Mouse (Mus musculus) kidney, embryonic 14.5 days (tissue): ENCODE measurements around the gene Serpina3a. TPM values are rescaled to one million over a fixed set of nuclear protein-coding genes. Genes with fewer than 3 reads are reported as not detected.

Source experiments
- ATAC-seq: fragments of 200-750 bp; cut with Nextera tagmentation; 2 replicates; pipeline ENCODE4 v1.8.0; 2017; ENCODE audit warnings: moderate number of reproducible peaks, mild to moderate bottlenecking, moderate TSS enrichment, moderate library complexity; ENCODE audit not compliant: low FRiP score, low TSS enrichment
- H3K27ac ChIP-seq: fragments of 300-500 bp; sonication (generic); 2 replicates; pipeline ENCODE4 v1.5.1; 2014; ENCODE audit warnings: low read depth, mild to moderate bottlenecking, low read length, moderate library complexity, mixed read lengths
- H3K27me3 ChIP-seq: fragments of 300-500 bp; sonication (generic); 2 replicates; pipeline ENCODE4 v1.6.1; 2014; ENCODE audit warnings: mild to moderate bottlenecking, low read length; ENCODE audit not compliant: control insufficient read depth, insufficient read depth
- H3K36me3 ChIP-seq: fragments of 300-500 bp; sonication (generic); 2 replicates; pipeline ENCODE4 v1.6.1; 2014; ENCODE audit warnings: low read length, mixed read lengths; ENCODE audit not compliant: control insufficient read depth, insufficient read depth
- H3K4me1 ChIP-seq: fragments of 300-500 bp; sonication (generic); 2 replicates; pipeline ENCODE4 v1.6.1; 2014; ENCODE audit warnings: low read length, mixed read lengths; ENCODE audit not compliant: control insufficient read depth, insufficient read depth
- H3K4me2 ChIP-seq: fragments of 300-500 bp; sonication (generic); replicated peaks from 2 replicates; pipeline ENCODE4 v1.6.1; 2014; ENCODE audit warnings: low read depth, mild to moderate bottlenecking, low read length
- H3K4me3 ChIP-seq: fragments of 300-500 bp; sonication (generic); 2 replicates; pipeline ENCODE4 v1.5.1; 2014; ENCODE audit warnings: mild to moderate bottlenecking, low read length
- H3K9ac ChIP-seq: fragments of 300-500 bp; sonication (generic); 2 replicates; pipeline ENCODE4 v1.6.1; 2014; ENCODE audit warnings: low read depth, mild to moderate bottlenecking, low read length, moderate library complexity
- H3K9me3 ChIP-seq: fragments of 300-500 bp; sonication (generic); 2 replicates; pipeline ENCODE4 v1.6.1; 2016; ENCODE audit warnings: low read length; ENCODE audit not compliant: control insufficient read depth
- WGBS: fragments of 180-500 bp; shearing (Covaris S2); extraction: QIAGEN DNeasy Blood & Tissue Kit; methylation state at CpG from one replicate; pipeline ENCODE4 v1.1.7; 2014; 5-methylcytosine and 5-hydroxymethylcytosine counted together
- polyA plus RNA-seq: library from polyadenylated mRNA; unstranded; fragments of >200 nt; fragmentation: Nextera tagmentation; extraction: Ambion mirVana; gene quantifications from 2 replicates; pipeline ENCODE4 v1.2.1, GENCODE M21; 2014

The Serpina3a gene
- polyA plus RNA-seq, 1 experiment from 2014 or later, result not detected

DNA sequence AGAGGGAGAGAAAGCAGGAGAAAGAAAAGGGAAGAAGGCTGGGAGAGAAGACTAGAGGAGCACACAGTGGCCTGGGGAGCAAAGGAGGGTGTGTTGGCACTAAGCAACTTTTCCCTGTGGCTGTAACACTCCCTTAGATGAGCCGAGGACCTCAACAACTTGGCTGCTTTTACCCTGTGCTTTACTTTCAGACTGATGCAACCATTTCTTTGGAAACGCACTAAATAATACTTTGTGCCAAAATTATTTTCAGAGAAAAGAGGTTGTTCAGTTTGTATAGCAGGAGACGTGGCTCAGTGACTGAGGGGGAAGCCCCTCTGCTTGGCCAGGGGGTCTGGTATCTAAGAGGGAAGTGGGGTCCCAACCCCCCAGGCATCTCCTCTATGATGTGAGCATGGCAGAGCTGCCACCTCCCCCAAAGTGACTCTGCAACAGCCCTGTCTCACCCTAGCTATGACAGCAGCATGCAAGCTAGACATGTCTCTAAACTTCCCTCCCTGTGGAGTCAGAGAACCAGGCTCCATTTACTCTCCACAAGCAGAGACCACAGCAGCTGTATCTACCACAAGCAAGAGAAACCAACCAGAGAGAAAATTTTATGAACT is 40.6 kb downstream of the Serpina3a start:
- H3K9ac ChIP-seq, result no peak overlapping the region
- WGBS, result 79% methylated on average over 3 of the region's 3 CpGs
- no peaks in the 10 kb centered on the region for H3K9me3 ChIP-seq
- no peak overlapping the region for H3K4me3 ChIP-seq
- H3K4me1 ChIP-seq, result no peaks in the 10 kb centered on the region
- H3K36me3 ChIP-seq, result no peaks in the 10 kb centered on the region
- H3K27ac ChIP-seq, result no peak overlapping the region
- H3K4me2 ChIP-seq, result no peak overlapping the region
- H3K27me3 ChIP-seq, result no peaks in the 10 kb centered on the region
- no peak for ATAC-seq

- no peak within 1 kb of the TSS for H3K4me2 ChIP-seq
- no peaks in the 10 kb centered on the region for H3K4me1 ChIP-seq
- no peaks in the 10 kb centered on the region for H3K9me3 ChIP-seq
- H3K4me3 ChIP-seq, result no peak within 1 kb of the TSS
- H3K27ac ChIP-seq, result no peak within 1 kb of the TSS
- no peak within 1 kb of the TSS for H3K9ac ChIP-seq
- H3K36me3 ChIP-seq, result no peaks in the 10 kb centered on the region
- WGBS, result 94% methylated on average over 2 of the region's 2 CpGs
- ATAC-seq, result no peak
- no peaks in the 10 kb centered on the region for H3K27me3 ChIP-seq
These were observed 41.1 kb downstream of the Serpina3a start, which contains the start of gene Serpina3c for GRCm38 (mm10) chr12:104153656-104154055. Serpina3c (minus strand) TSS chr12:104153870.

Other genes starting within 250 kb of the Serpina3a start
- gene Serpina1a, start 249.2 kb upstream of the Serpina3a start, polyA plus RNA-seq, result 4.6 and 7.4 TPM in 2 replicates
- 0.51 TPM in 1 of 2 replicates, not detected in the other for gene Serpina1c, start 207.8 kb upstream of the Serpina3a start, polyA plus RNA-seq
- gene Serpina1e, start 153.7 kb upstream of the Serpina3a start, polyA plus RNA-seq, result 0.19 and 0.26 TPM in 2 replicates
- not detected in 2 replicates for gene Serpina11, start 122.8 kb upstream of the Serpina3a start, polyA plus RNA-seq
- gene Serpina9, start 99.0 kb upstream of the Serpina3a start, polyA plus RNA-seq, result not detected in 2 replicates
- not detected in 2 replicates for gene Serpina12, start 68.3 kb upstream of the Serpina3a start, polyA plus RNA-seq
- not detected in 2 replicates for gene Serpina5, start 11.6 kb upstream of the Serpina3a start, polyA plus RNA-seq
- not detected in 2 replicates for gene Serpina3b, start 15.3 kb downstream of the Serpina3a start, polyA plus RNA-seq
- not detected in 2 replicates for gene Serpina3c, start 41.1 kb downstream of the Serpina3a start, polyA plus RNA-seq
- not detected in 2 replicates for gene Serpina3f, start 101.8 kb downstream of the Serpina3a start, polyA plus RNA-seq
- 6.2 and 7.1 TPM in 2 replicates for gene Serpina3g, start 123.5 kb downstream of the Serpina3a start, polyA plus RNA-seq
- 0.22 TPM in 1 of 2 replicates, not detected in the other for gene Serpina3i, start 150.4 kb downstream of the Serpina3a start, polyA plus RNA-seq
- not detected in 2 replicates for gene Serpina3j, start 201.8 kb downstream of the Serpina3a start, polyA plus RNA-seq
- gene Serpina3k, start 225.8 kb downstream of the Serpina3a start, polyA plus RNA-seq, result not detected in 2 replicates
- gene Serpina3m, start 225.8 kb downstream of the Serpina3a start, polyA plus RNA-seq, result not detected in 2 replicates